Mouse (Mus musculus) lung, adult 2 months (tissue): ENCODE results near the gene Rbmxl1.

ENCODE experiments used
- CTCF ChIP-seq: fragments of 200-500 bp; IDR thresholded peaks from 2 replicates; pipeline ENCODE4 v1.5.1; 2011; ENCODE audit warnings: mild to moderate bottlenecking, low read length, control low read depth; ENCODE audit not compliant: insufficient read depth
- POLR2A ChIP-seq: fragments of 200-500 bp; IDR thresholded peaks from 2 replicates; pipeline ENCODE4 v1.6.1; 2011; ENCODE audit warnings: low read depth, mild to moderate bottlenecking, control low read depth, low read length, borderline replicate concordance; ENCODE audit errors: extremely low read depth

- no peak for TF ChIP-seq POLR2A
- no peak for TF ChIP-seq CTCF
These were observed 29.1 kb upstream of the Rbmxl1 start for GRCm38 (mm10) chr8:78537795-78538194.
